Mouse (Mus musculus) A20 (cell line): Measurements from ENCODE around the gene Tmem208.

Source experiments
- DNase-seq: peaks from one replicate; pipeline ENCODE4 v3.0.0-alpha.2; 2011; ENCODE audit warnings: low read depth, low spot score

Tmem208 gene

DNA sequence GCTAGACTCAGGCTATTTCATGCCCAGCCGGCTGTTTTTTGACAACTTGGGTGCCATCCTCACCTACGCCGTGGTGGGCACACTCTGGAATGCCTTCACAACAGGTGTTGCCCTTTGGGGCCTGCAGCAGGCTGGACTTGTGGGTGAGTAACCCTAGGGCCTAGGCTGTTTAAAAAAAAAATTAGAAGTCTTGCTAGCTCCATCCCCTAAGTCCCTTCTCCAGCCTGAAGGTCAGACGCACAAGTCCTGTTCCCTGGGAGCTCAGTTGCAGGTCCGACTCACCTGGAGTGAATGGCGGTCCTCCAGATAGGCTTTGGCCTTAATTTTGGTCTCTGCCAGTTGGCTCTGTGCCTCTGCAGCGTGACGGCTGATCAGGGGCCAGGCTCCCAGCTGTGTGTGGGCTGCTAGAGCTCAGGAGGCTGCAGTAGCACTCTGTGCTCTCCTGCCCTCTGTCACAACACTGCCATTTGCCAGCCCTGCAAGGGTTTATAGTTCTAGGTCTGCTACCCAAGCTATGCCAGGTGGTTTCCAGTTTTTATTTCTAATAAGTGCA, 27.5 kb downstream of the Tmem208 start:
- no peak for DNase-seq

GRCm38 (mm10) chr8:105354549-105354948, 28.4 kb downstream of the Tmem208 start:
- no peak for DNase-seq

- peak; percentile 74 for DNase-seq
Observed at GRCm38 (mm10) chr8:105355179-105356024, 29.2 kb downstream of the Tmem208 start.

DNA sequence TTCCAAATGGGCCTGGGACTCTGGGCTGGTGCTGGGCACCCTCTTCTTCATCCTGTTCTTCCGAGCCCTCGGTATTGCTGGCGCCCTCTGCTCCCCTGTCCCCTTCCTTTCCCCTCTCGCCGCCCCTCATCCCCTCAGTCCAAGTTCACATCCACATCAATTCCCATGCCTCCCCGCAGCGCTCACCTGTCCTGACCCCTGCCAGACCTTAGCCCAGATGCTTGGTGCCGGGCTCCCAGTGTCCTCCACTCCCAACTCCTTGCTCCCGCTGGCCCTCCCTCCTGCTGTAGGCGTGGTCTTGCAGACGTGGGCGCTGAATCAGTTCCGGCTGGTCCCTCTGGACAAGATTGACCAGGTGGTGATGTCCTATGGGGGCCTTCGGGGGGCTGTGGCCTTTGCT, 30.5 kb downstream of the Tmem208 start:
- no peak for DNase-seq

DNA sequence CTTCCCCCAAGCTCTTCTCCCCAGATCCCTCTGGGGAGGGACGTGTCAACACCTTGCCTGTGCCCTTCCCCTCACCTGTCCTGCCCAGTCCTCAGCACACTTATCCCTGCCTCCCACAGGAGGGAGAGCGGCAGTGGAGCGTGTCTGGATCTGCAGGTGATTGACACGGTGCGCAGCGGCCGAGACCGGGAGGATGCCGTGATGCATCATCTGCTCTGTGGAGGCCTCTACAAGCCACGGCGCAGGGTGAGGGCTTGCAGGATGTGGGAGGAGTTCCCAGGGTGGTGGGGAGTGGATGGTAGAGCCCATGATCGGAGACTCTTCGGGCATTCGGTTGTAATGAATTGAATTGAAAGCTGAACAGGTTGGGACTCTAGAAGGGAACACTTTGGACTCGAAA, 33.1 kb downstream of the Tmem208 start:
- no peak for DNase-seq

- DNase-seq: no peak
Observed at GRCm38 (mm10) chr8:105359646-105360045, 33.5 kb downstream of the Tmem208 start.

DNA sequence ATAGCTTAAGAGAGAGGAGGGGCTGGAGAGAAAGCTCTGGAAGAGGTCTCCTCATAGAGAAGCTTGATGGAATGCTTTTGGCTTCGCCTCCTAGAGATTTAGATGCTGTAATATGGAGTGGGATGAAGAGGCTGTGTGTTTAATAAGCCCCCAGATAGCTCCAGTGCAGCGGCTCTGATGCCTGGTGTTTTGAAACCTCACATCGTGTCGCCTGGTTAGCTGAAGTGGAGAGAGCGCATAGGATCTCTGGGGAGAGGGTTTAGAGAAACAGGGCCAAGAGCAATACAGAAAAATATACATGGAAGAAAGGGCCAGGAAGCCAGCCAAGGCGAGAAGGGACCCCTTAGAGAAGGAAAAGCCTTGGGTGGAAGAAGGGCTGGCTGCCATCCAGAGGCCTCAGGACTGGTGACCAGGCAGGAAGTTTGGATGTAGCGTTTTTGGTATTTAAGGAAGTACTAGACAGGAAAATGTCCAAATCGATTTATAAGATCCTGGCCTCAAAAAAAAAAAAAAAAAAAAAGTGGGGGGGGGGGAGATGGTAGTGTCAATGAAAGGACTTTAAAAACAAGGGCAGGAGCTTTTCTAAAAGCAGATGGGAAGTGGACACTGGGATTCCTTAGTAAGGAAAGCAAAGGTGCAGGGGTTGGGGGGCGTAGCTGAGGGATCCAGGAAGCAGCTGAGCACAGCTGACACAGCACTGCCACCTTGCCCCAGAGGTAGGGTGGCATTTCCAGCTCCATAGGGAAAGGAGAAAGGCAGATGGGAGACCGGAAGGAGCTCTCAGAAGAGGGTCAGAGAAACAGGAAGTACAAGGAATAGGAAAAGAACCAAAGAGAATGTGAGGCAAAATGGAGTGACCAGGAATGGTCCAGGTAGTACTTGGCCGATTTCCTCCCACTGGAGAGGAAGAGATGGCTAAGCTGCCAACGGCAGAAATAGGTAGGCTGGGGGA, 35.9 kb downstream of the Tmem208 start:
- DNase-seq: no peak

DNA sequence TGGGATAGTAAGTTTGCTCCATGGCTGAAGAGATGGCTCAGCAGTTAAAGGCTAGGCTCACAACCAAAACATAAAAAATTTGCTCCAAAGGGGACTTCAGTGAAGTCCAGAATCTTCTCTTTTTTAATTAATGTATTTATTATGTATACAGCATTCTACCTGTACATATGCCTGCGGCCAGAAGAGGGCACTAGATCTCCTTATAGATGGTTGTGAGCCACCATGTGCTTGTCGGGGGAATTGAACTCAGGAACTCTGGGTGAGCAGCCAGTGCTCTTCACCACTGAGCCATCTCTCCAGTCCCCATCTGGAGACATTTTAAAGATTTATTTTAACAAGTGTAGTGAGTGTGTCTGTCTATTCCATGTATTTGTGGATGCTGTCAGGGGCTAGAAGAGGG, 41.0 kb downstream of the Tmem208 start:
- peak; percentile 47 for DNase-seq

GRCm38 (mm10) chr8:105372473-105372872, 46.3 kb downstream of the Tmem208 start:
- DNase-seq: no peak

DNA sequence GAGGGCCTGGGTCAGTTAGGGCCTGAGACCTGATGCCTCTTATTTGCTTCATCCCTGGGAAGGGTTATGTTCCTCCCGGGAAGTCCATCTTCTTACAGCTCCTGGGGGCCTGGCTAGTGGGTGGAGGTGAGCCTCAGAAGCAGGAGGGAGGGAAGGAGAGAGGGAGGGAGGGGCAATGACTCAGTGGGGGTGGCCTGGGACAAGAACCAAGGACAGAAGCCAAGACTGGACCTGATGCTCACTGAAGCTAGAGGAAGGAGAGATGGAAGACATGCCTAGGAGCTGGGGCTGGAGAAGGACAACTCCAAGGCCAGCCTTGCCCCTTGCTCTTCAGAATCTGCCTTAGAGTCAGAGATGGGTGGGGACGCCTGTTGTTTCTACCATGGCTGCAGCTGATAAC, 46.9 kb downstream of the Tmem208 start, which contains the start of gene Plekhg4:
Plekhg4 (plus strand) TSS at position 243 of the 400 bp plus-strand sequence.
- no peak for DNase-seq

GRCm38 (mm10) chr8:105374513-105374966, 48.4 kb downstream of the Tmem208 start:
- peak; percentile 65 for DNase-seq

GRCm38 (mm10) chr8:105378673-105379072, 52.5 kb downstream of the Tmem208 start:
- no peak for DNase-seq

- no peak for DNase-seq
Observed at GRCm38 (mm10) chr8:105380308-105380707, 54.2 kb downstream of the Tmem208 start.

DNA sequence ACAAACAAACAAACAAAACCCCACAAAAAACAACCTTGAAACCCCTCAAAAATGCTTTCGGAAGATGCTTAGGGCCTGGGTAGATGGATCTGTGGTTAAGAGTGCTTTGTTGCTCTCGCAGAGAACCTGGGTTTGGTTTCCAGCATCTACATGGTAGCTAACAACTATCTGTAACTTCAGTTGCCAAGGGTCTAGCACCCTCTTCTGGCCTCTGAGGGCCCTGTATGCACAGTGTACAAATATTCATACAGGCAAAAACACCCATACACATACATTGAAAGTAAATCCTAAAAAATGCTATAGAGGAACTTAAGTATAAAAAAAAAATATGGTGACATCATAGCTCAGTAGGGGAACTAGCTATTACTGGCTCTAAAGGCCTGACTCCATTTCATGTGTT, 57.9 kb downstream of the Tmem208 start:
- peak; percentile 16 for DNase-seq
